In the genomic region with DNA sequence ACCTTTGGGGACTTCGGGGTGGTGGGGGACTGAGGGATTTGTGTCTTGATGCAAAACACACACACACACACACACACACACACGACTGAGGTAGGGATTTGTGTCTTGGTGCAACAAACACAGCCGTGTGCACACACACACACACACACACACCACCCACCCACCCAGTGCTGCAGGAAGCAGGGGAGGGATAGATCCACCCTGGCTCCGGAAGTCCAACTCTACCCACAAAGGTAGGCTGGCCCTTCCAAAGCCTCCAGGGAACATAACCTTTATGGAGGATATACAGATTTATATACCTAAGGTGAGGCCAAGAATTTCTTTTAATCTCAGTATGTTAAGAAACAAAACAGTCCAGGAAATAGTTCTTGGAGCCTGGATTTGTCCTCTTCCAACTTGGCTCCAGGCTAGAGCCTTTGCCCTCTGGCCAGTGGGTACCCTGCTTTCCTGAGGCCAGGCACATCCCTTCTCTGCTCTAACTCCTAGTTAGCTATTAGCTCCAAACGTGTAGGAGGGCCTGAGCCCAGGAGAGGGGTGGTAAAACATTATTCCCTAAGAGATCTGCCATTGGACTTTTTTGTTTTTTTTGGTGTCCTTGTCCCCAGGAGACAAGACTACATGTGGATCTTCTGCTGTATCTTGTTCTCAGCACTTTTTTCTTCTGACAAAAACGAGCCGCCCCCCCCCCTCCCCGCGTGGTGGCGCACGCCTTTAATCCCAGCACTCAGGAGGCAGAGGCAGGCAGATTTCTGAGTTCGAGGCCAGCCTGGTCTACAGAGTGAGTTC, we compare ENCODE assay signal across 8 mouse cellular contexts. TPM values are rescaled to one million over a fixed set of nuclear protein-coding genes. Genes with fewer than 3 reads are reported as not detected.
A peak's percentile ranks its signal among the peaks of the same experiment; 100 is the strongest.
DNase-seq lines count a peak whose midpoint lies in the region; ATAC-seq and TF ChIP-seq lines count a peak whose summit lies in the region.

No protein-coding gene starts in this region.

- no peaks in the 10 kb centered on the region; the same call in 1 of the 2 replicates for H3K4me1 ChIP-seq in embryonic facial prominence, embryonic 11.5 days (ENCODE audit: control insufficient read depth, insufficient read depth, low read length)
- H3K4me1 ChIP-seq in midbrain, embryonic 14.5 days (ENCODE audit: control insufficient read depth, insufficient read depth, low read length) = peaks cover 21% of the 10 kb centered on the region

- H3K9me3 ChIP-seq in embryonic facial prominence, embryonic 11.5 days (replicated peaks; ENCODE audit: control insufficient read depth, low read length) = no peaks in the 10 kb centered on the region
- no peaks in the 10 kb centered on the region for H3K9me3 ChIP-seq in midbrain, embryonic 14.5 days (ENCODE audit: control insufficient read depth, low read length)

- H3K27me3 ChIP-seq in embryonic facial prominence, embryonic 11.5 days (ENCODE audit: control insufficient read depth, insufficient read depth, low read length) = no peaks in the 10 kb centered on the region
- H3K27me3 ChIP-seq in midbrain, embryonic 14.5 days (ENCODE audit: control insufficient read depth, insufficient read depth, low read length) = no peaks in the 10 kb centered on the region

- intact Hi-C loops in left cerebral cortex, adult 2 months (cut with DNase I) = no loop called here
- intact Hi-C loops in left cerebral cortex, postnatal 36 days (cut with DNase I) = loop anchor here (1.0 kb wide), 1 partner anchor 22 kb away; a partner anchor contains a TSS

- peak overlapping the region; percentile 75 for H3K4me2 ChIP-seq in embryonic facial prominence, embryonic 11.5 days (ENCODE audit: low read depth, low read length)
- peak overlapping the region; percentile 71 for H3K4me2 ChIP-seq in midbrain, embryonic 14.5 days (ENCODE audit: low read length)

- no peak for ATAC-seq in embryonic facial prominence, embryonic 11.5 days (replicated peaks; ENCODE audit: insufficient number of reproducible peaks, low FRiP score, low TSS enrichment, low read depth)
- ATAC-seq in midbrain, embryonic 14.5 days (ENCODE audit: low FRiP score, low TSS enrichment) = no peak

- TF ChIP-seq CTCF in left cerebral cortex, adult 2 months (IDR thresholded peaks at IDR 0.05) = no peak

- H3K9ac ChIP-seq in embryonic facial prominence, embryonic 11.5 days (replicated peaks; ENCODE audit: low read length) = peak overlapping the region; percentile 86
- peak overlapping the region; percentile 91 for H3K9ac ChIP-seq in midbrain, embryonic 14.5 days (replicated peaks; ENCODE audit: low read length)

- peak overlapping the region; percentile 67 for H3K4me3 ChIP-seq in left cerebral cortex, adult 2 months
- H3K4me3 ChIP-seq in embryonic facial prominence, embryonic 11.5 days (ENCODE audit: low read depth, low read length) = peak overlapping the region; percentile 80
- H3K4me3 ChIP-seq in midbrain, embryonic 14.5 days (replicated peaks; ENCODE audit: low read depth, low read length) = peak overlapping the region; percentile 83

- H3K27ac ChIP-seq in left cerebral cortex, adult 2 months = peak overlapping the region; percentile 91
- H3K27ac ChIP-seq in embryonic facial prominence, embryonic 11.5 days (replicated peaks; ENCODE audit: low read depth, low read length) = peak overlapping the region; percentile 90
- peak overlapping the region; percentile 87 for H3K27ac ChIP-seq in midbrain, embryonic 14.5 days (replicated peaks; ENCODE audit: low read depth, low read length)

- peaks cover 8% of the 10 kb centered on the region for H3K36me3 ChIP-seq in embryonic facial prominence, embryonic 11.5 days (replicated peaks; ENCODE audit: control insufficient read depth, insufficient read depth, low read depth, low read length)
- H3K36me3 ChIP-seq in midbrain, embryonic 14.5 days (ENCODE audit: control insufficient read depth, insufficient read depth, low read length) = peaks cover 28% of the 10 kb centered on the region

- WGBS in embryonic facial prominence, embryonic 11.5 days = 50% methylated on average over 12 of the region's 12 CpGs
- WGBS in midbrain, embryonic 14.5 days = 53% methylated on average over 12 of the region's 12 CpGs

- no peak for DNase-seq in left cerebral cortex, adult 2 months (ENCODE audit: extremely low spot score in 1 of 2, low spot score in 2 of 2)
- no peak for DNase-seq in left cerebral cortex, postnatal 36 days (ENCODE audit: low spot score in 2 of 2)
- no peak for DNase-seq in embryonic facial prominence, embryonic 11.5 days (ENCODE audit: low spot score)
- DNase-seq in kidney, adult 8-10 months = peak; percentile 72 to 83
- DNase-seq in midbrain, embryonic 14.5 days = peak; percentile 40
- no peak for DNase-seq in layer of hippocampus, postnatal 25 days (ENCODE audit: extremely low spot score in 1 of 2, low spot score in 1 of 2)
- DNase-seq in retina, embryonic 14.5 days (ENCODE audit: low spot score) = no peak
- DNase-seq in right cerebral cortex, adult 2 months (ENCODE audit: low spot score in 2 of 2) = no peak

RNA-seq across cellular contexts. Expression of a gene that starts 1.3 kb away (rescaled TPM):
- total RNA-seq in left cerebral cortex, adult 2 months (2021) = 10 to 100 TPM; 27.2 to 28.0 TPM
- 10 to 100 TPM; 27.5 to 31.8 TPM for total RNA-seq in left cerebral cortex, postnatal 36 days (2021)
- polyA plus RNA-seq in embryonic facial prominence, embryonic 11.5 days (2014; fragmentation: Nextera tagmentation; extraction: Ambion mirVana) = 63.6 and 68.4 TPM in 2 replicates
- 77.5 and 87.8 TPM in 2 replicates for polyA plus RNA-seq in midbrain, embryonic 14.5 days (2014; fragmentation: Nextera tagmentation; extraction: Ambion mirVana)
- 10 to 100 TPM; 37.0 to 38.3 TPM for total RNA-seq in layer of hippocampus, postnatal 25 days (2021)

RNA-seq across cellular contexts. Expression of a gene that starts 22.3 kb away (rescaled TPM):
- 100 to 1,000 TPM; 256 to 285 TPM for total RNA-seq in left cerebral cortex, adult 2 months (2021)
- 100 to 1,000 TPM; 266 to 286 TPM for total RNA-seq in left cerebral cortex, postnatal 36 days (2021)
- 15.8 and 15.9 TPM in 2 replicates for polyA plus RNA-seq in embryonic facial prominence, embryonic 11.5 days (2014; fragmentation: Nextera tagmentation; extraction: Ambion mirVana)
- 45.5 and 50.2 TPM in 2 replicates for polyA plus RNA-seq in midbrain, embryonic 14.5 days (2014; fragmentation: Nextera tagmentation; extraction: Ambion mirVana)
- total RNA-seq in layer of hippocampus, postnatal 25 days (2021) = 100 to 1,000 TPM; 241 to 258 TPM

RNA-seq across cellular contexts. Expression of a gene that starts 30.9 kb away (rescaled TPM):
- total RNA-seq in left cerebral cortex, adult 2 months (2021) = under 1 TPM in 1 of 2 experiments, not detected in 1; 0.16 TPM
- total RNA-seq in left cerebral cortex, postnatal 36 days (2021) = not detected
- 0.31 TPM in 1 of 2 replicates, not detected in the other for polyA plus RNA-seq in embryonic facial prominence, embryonic 11.5 days (2014; fragmentation: Nextera tagmentation; extraction: Ambion mirVana)
- polyA plus RNA-seq in midbrain, embryonic 14.5 days (2014; fragmentation: Nextera tagmentation; extraction: Ambion mirVana) = 0.09 TPM in 1 of 2 replicates, not detected in the other
- total RNA-seq in layer of hippocampus, postnatal 25 days (2021) = not detected

RNA-seq across cellular contexts. Expression of a gene that starts 58.8 kb away (rescaled TPM):
- 10 to 100 TPM; 78.3 to 85.6 TPM for total RNA-seq in left cerebral cortex, adult 2 months (2021)
- total RNA-seq in left cerebral cortex, postnatal 36 days (2021) = 10 to 100 TPM; 68.5 to 91.5 TPM
- polyA plus RNA-seq in embryonic facial prominence, embryonic 11.5 days (2014; fragmentation: Nextera tagmentation; extraction: Ambion mirVana) = 171 and 182 TPM in 2 replicates
- 171 and 174 TPM in 2 replicates for polyA plus RNA-seq in midbrain, embryonic 14.5 days (2014; fragmentation: Nextera tagmentation; extraction: Ambion mirVana)
- 10 to 100 TPM; 76.4 to 88.4 TPM for total RNA-seq in layer of hippocampus, postnatal 25 days (2021)

Comparison
In these comparisons a context has a peak if more than half of its experiments do, and no peak if none do; other contexts are left out.
1. DNase-seq: peak in kidney, adult 8-10 months (2 of 2) and midbrain, embryonic 14.5 days (single experiment); none in left cerebral cortex, adult 2 months (0 of 2), left cerebral cortex, postnatal 36 days (0 of 2), embryonic facial prominence, embryonic 11.5 days (single experiment), layer of hippocampus, postnatal 25 days (0 of 2), retina, embryonic 14.5 days (single experiment) and right cerebral cortex, adult 2 months (0 of 2).
2. Peak in every context shown above with its lines, with median percentiles within 50 percentile points of each other: H3K27ac ChIP-seq and H3K4me3 ChIP-seq.